Mouse (Mus musculus) MEL (cell line): Measurements from ENCODE around the gene Bri3bp. TPM values are rescaled to one million over a fixed set of nuclear protein-coding genes. Genes with fewer than 3 reads are reported as not detected.
"Not testable (repeated sequence)": the region's sequence is repeated elsewhere in the genome, so short reads cannot be mapped to it uniquely, and the experiment has no call there.

ENCODE experiments used
- DNase-seq: peaks from one replicate; pipeline ENCODE4 v3.0.0; 2011; ENCODE audit warnings: low read depth, low spot score
- H3K27ac ChIP-seq: 2 replicates; pipeline ENCODE4 v1.5.1; 2012; ENCODE audit warnings: low read depth, mild to moderate bottlenecking, control low read depth, low read length, moderate library complexity; ENCODE audit not compliant: control insufficient read depth
- H3K27me3 ChIP-seq, 2 experiments: fragments of 150-350 bp in 1 of 2; sonication (generic) in 1 of 2; 2 replicates each; pipeline ENCODE4 v1.6.1; 2012; ENCODE audit warnings: low read length in 2 of 2, mild to moderate bottlenecking in 2 of 2, improper control_type of control experiment in 1 of 2, moderate library complexity in 1 of 2; ENCODE audit not compliant: insufficient read depth in 2 of 2, control insufficient read depth in 1 of 2
- H3K36me3 ChIP-seq, 2 experiments: 2 replicates each; pipeline ENCODE4 v1.6.1; 2012 to 2014; ENCODE audit warnings: low read length in 2 of 2, improper control_type of control experiment in 1 of 2, inconsistent platforms in 1 of 2, mild to moderate bottlenecking in 1 of 2; ENCODE audit not compliant: insufficient read depth in 2 of 2, control insufficient read depth in 1 of 2
- H3K4me1 ChIP-seq, 2 experiments: fragments of 150-350 bp in 1 of 2; sonication (generic) in 1 of 2; 2 replicates each; pipeline ENCODE4 v1.6.1; 2012; ENCODE audit warnings: low read length in 2 of 2, improper control_type of control experiment in 1 of 2, mild to moderate bottlenecking in 1 of 2; ENCODE audit not compliant: insufficient read depth in 2 of 2, control insufficient read depth in 1 of 2
- H3K4me3 ChIP-seq, 2 experiments: fragments of 150-350 bp in 1 of 2; sonication (generic) in 1 of 2; 2 replicates each; pipeline ENCODE4 v1.5.1; 2012; ENCODE audit warnings: low read depth in 2 of 2, low read length in 2 of 2, mild to moderate bottlenecking in 2 of 2, moderate library complexity in 2 of 2, control low read depth in 1 of 2, improper control_type of control experiment in 1 of 2; ENCODE audit not compliant: control insufficient read depth in 1 of 2, insufficient read depth in 1 of 2
- H3K79me2 ChIP-seq: 2 replicates; pipeline ENCODE4 v1.6.1; 2012; ENCODE audit warnings: mild to moderate bottlenecking, low read length, moderate library complexity; ENCODE audit not compliant: control insufficient read depth, poor library complexity, insufficient read depth
- H3K9ac ChIP-seq: 2 replicates; pipeline ENCODE4 v1.6.1; 2012; ENCODE audit warnings: low read depth, mild to moderate bottlenecking, control low read depth, low read length, moderate library complexity; ENCODE audit not compliant: control insufficient read depth, poor library complexity, severe bottlenecking
- H3K9me3 ChIP-seq: fragments of 150-350 bp; sonication (generic); replicated peaks from 2 replicates; pipeline ENCODE4 v1.6.1; 2012; ENCODE audit warnings: mild to moderate bottlenecking, low read length, improper control_type of control experiment, moderate library complexity; ENCODE audit not compliant: insufficient read depth
- CHD1 ChIP-seq: IDR thresholded peaks from 2 replicates; pipeline ENCODE4 v1.6.1; 2012; ENCODE audit warnings: low read depth, mild to moderate bottlenecking, inconsistent platforms, low read length, improper control_type of control experiment
- CHD2 ChIP-seq: IDR thresholded peaks from 2 replicates; pipeline ENCODE4 v1.6.1; 2011; ENCODE audit warnings: low read length, improper control_type of control experiment
- CTCF ChIP-seq, 3 experiments: IDR thresholded peaks in 2 of 3; conservative IDR thresholded peaks in 1 of 3; 2 replicates each; pipeline ENCODE4 v1.5.1; 2011 to 2012; ENCODE audit warnings: low read length in 3 of 3, low read depth in 2 of 3, mild to moderate bottlenecking in 2 of 3, improper control_type of control experiment in 1 of 3, inconsistent platforms in 1 of 3, mixed read lengths in 1 of 3, moderate library complexity in 1 of 3; ENCODE audit not compliant: control insufficient read depth in 1 of 3, insufficient read depth in 1 of 3, poor library complexity in 1 of 3, severe bottlenecking in 1 of 3
- E2F4 ChIP-seq: IDR thresholded peaks from 2 replicates; pipeline ENCODE4 v1.6.1; 2011; ENCODE audit warnings: low read depth, low read length, improper control_type of control experiment, borderline replicate concordance
- EP300 ChIP-seq, 2 experiments: IDR thresholded peaks; 2 replicates each; pipeline ENCODE4 v1.6.1; 2011; ENCODE audit warnings: improper control_type of control experiment in 2 of 2, low read length in 2 of 2, low read depth in 1 of 2, mild to moderate bottlenecking in 1 of 2
- GABPA ChIP-seq: IDR thresholded peaks from 2 replicates; pipeline ENCODE4 v1.6.1; 2012; ENCODE audit warnings: low read depth, mild to moderate bottlenecking, inconsistent platforms, low read length, improper control_type of control experiment, moderate library complexity
- GATA1 ChIP-seq: IDR thresholded peaks from 2 replicates; pipeline ENCODE4 v1.6.1; 2011; ENCODE audit warnings: low read depth, low read length, improper control_type of control experiment
- HCFC1 ChIP-seq: IDR thresholded peaks from 2 replicates; pipeline ENCODE4 v1.6.1; 2012; ENCODE audit warnings: low read depth, mild to moderate bottlenecking, inconsistent platforms, low read length, improper control_type of control experiment, moderate library complexity
- JUND ChIP-seq: IDR thresholded peaks from 2 replicates; pipeline ENCODE4 v1.6.1; 2011; ENCODE audit warnings: low read depth, mild to moderate bottlenecking, improper control_type of control experiment, low read length
- KAT2A ChIP-seq: conservative IDR thresholded peaks from 2 replicates; pipeline ENCODE4 v1.6.1; 2012; ENCODE audit warnings: low read depth, low read length, improper control_type of control experiment, inconsistent platforms
- MAFK ChIP-seq: IDR thresholded peaks from 2 replicates; pipeline ENCODE4 v1.6.1; 2011; ENCODE audit warnings: low read depth, mild to moderate bottlenecking, low read length, improper control_type of control experiment, borderline replicate concordance
- MAX ChIP-seq: IDR thresholded peaks from 2 replicates; pipeline ENCODE4 v1.6.1; 2011; ENCODE audit warnings: low read length, improper control_type of control experiment
- MAZ ChIP-seq: IDR thresholded peaks from 2 replicates; pipeline ENCODE4 v1.6.1; 2012; ENCODE audit warnings: low read depth, mild to moderate bottlenecking, inconsistent platforms, low read length, improper control_type of control experiment
- MXI1 ChIP-seq: IDR thresholded peaks from 2 replicates; pipeline ENCODE4 v1.6.1; 2011; ENCODE audit warnings: mild to moderate bottlenecking, low read depth, low read length, improper control_type of control experiment
- MYC ChIP-seq: IDR thresholded peaks from 2 replicates; pipeline ENCODE4 v1.6.1; 2011; ENCODE audit warnings: low read depth, mild to moderate bottlenecking, low read length, improper control_type of control experiment, moderate library complexity
- NELFE ChIP-seq: IDR thresholded peaks from 2 replicates; pipeline ENCODE4 v1.6.1; 2011; ENCODE audit warnings: low read depth, low read length, improper control_type of control experiment
- NRF1 ChIP-seq: IDR thresholded peaks from 2 replicates; pipeline ENCODE4 v1.6.1; 2014; ENCODE audit warnings: low read depth, mild to moderate bottlenecking, inconsistent platforms, low read length, improper control_type of control experiment, moderate library complexity; ENCODE audit not compliant: poor library complexity, insufficient read depth, severe bottlenecking
- POLR2A ChIP-seq, 2 experiments: IDR thresholded peaks; 2 replicates each; pipeline ENCODE4 v1.6.1; 2011 to 2012; ENCODE audit warnings: low read length in 2 of 2, mild to moderate bottlenecking in 2 of 2, control low read depth in 1 of 2, improper control_type of control experiment in 1 of 2, low read depth in 1 of 2, moderate library complexity in 1 of 2; ENCODE audit not compliant: control insufficient read depth in 1 of 2, insufficient read depth in 1 of 2, poor library complexity in 1 of 2
- POLR2AphosphoS5 ChIP-seq: IDR thresholded peaks from 2 replicates; pipeline ENCODE4 v1.6.1; 2012; ENCODE audit warnings: low read depth, borderline replicate concordance, mild to moderate bottlenecking, inconsistent platforms, low read length, moderate library complexity, mixed read lengths
- RCOR1 ChIP-seq: IDR thresholded peaks from 2 replicates; pipeline ENCODE4 v1.6.1; 2012; ENCODE audit warnings: low read depth, mild to moderate bottlenecking, inconsistent platforms, low read length, improper control_type of control experiment
- SIN3A ChIP-seq: IDR thresholded peaks from 2 replicates; pipeline ENCODE4 v1.6.1; 2012; ENCODE audit warnings: low read length, improper control_type of control experiment, inconsistent platforms
- SMC3 ChIP-seq: IDR thresholded peaks from 2 replicates; pipeline ENCODE4 v1.6.1; 2011; ENCODE audit warnings: low read depth, low read length, improper control_type of control experiment
- TAL1 ChIP-seq: IDR thresholded peaks from 2 replicates; pipeline ENCODE4 v1.6.1; 2012; ENCODE audit warnings: mild to moderate bottlenecking, inconsistent platforms, low read length, moderate library complexity, mixed read lengths
- TBP ChIP-seq: IDR thresholded peaks from 2 replicates; pipeline ENCODE4 v1.8.0; 2011; ENCODE audit warnings: low read depth, low read length, improper control_type of control experiment
- TCF12 ChIP-seq: IDR thresholded peaks from 2 replicates; pipeline ENCODE4 v1.6.1; 2014; ENCODE audit warnings: low read depth, mild to moderate bottlenecking, inconsistent platforms, low read length, improper control_type of control experiment, moderate library complexity
- ZC3H11A ChIP-seq: IDR thresholded peaks from 2 replicates; pipeline ENCODE4 v1.6.1; 2012; ENCODE audit warnings: low read depth, mild to moderate bottlenecking, inconsistent platforms, low read length, improper control_type of control experiment
- ZKSCAN1 ChIP-seq: IDR thresholded peaks from 2 replicates; pipeline ENCODE4 v1.6.1; 2012; ENCODE audit warnings: low read depth, mild to moderate bottlenecking, inconsistent platforms, low read length, improper control_type of control experiment, moderate library complexity
- ZMIZ1 ChIP-seq: IDR thresholded peaks from 2 replicates; pipeline ENCODE4 v1.6.1; 2012; ENCODE audit warnings: low read depth, mild to moderate bottlenecking, inconsistent platforms, low read length, improper control_type of control experiment, moderate library complexity
- ZNF384 ChIP-seq: IDR thresholded peaks from 2 replicates; pipeline ENCODE4 v1.6.1; 2012; ENCODE audit warnings: low read depth, mild to moderate bottlenecking, inconsistent platforms, low read length, improper control_type of control experiment
- polyA plus RNA-seq, 2 experiments: library from polyadenylated mRNA; stranded (reverse) in 1 of 2; unstranded in 1 of 2; fragments of >175 nt in 1 of 2; fragments of >200 nt in 1 of 2; gene quantifications; 2 replicates each; pipeline versions ENCODE4 v1.2.1 to v1.2.4; 2012; ENCODE audit warnings: low replicate concordance in 2 of 2, low read depth in 1 of 2; ENCODE audit not compliant: insufficient read length in 2 of 2, insufficient read depth in 1 of 2, missing spikeins in 1 of 2
- total RNA-seq: library from RNA; depleted of rRNA; stranded (reverse); fragments of 300-350 nt; gene quantifications from 2 replicates; pipeline ENCODE4 v1.2.3, GENCODE M21; 2012

Gene Bri3bp
- total and polyA plus RNA-seq, 3 experiments, result 73.7 to 264 (median 87.6) TPM

- Histone ChIP-seq H3K9ac (0 out of 2 replicates have a peak overlapping the region, but pooled peaks have one; percentile 24), H3K79me2 (peaks cover 16% of the 10 kb centered on the region), H3K4me3 (peak overlapping the region; percentile 40 to 69), H3K27ac (peak overlapping the region; percentile 69)
- not testable (repeated sequence) for H3K4me1 ChIP-seq, H3K9me3 ChIP-seq, H3K36me3 ChIP-seq, H3K27me3 ChIP-seq
- peak; percentile 33 to 50 (median 45); a peak in 5 of 6 replicates for TF ChIP-seq CTCF (IDR thresholded peaks at IDR 0.05 in 2 of 3, conservative IDR thresholded peaks at IDR 0.05 in 1 of 3; ENCODE audit: control insufficient read depth in 1 of 3, insufficient read depth in 1 of 3, low read depth in 2 of 3, low read length in 3 of 3, poor library complexity in 1 of 3, severe bottlenecking in 1 of 3)
- 0 out of 2 replicates have a peak, but pooled peaks have one; percentile 11 for TF ChIP-seq ZNF384
- 0 out of 2 replicates have a peak, but pooled peaks have one; percentile 1 for TF ChIP-seq GATA1
- 0 out of 2 replicates have a peak, but pooled peaks have one; percentile 8 for TF ChIP-seq TBP
- DNase-seq, result peak; percentile 69
Observed at GRCm38 (mm10) chr5:125434347-125434746, 7.0 kb upstream of the Bri3bp start.

DNA sequence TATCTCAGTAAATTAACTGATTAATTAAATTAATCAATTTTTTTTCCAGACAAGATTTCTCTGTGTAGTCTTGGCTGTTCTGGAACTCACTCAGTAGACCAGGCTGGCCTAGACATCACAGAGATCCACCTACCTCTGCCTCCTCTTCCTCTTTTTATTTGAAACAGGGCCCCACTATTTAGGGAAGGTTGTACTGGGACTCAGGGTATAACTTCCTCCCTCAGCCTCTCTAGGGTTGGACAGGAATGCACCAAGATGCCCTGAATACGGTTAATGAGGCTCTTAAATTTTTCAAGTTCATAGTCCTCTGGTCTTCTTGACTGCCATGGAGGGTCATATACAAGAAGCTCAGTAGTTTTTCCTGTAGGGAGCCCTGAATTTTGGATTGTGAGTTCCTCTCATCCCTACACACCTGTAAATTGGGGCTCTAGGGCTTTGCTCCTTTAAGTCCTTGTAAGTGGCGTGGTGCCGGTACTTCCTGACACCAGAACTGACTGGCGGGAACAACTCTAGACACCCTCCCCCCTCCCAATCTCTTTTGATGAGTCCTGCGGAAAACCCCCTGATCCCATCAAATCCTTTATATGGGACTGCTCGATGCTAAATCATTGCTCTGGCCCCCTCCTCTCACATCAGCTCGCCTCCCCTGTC lies 660 bp upstream of the Bri3bp start:
- Histone ChIP-seq H3K36me3 (peaks cover 3 to 32% of the 10 kb centered on the region in 2 experiments; a peak in 3 of 4 replicates), H3K79me2 (peaks cover 41% of the 10 kb centered on the region), H3K4me1 (peaks cover 12 to 29% of the 10 kb centered on the region in 2 experiments), H3K9me3 (no peaks in the 10 kb centered on the region), H3K27me3 (no peaks in the 10 kb centered on the region), H3K9ac (peak overlapping the region; percentile 78), H3K4me3 (peak overlapping the region; percentile 73 to 98), H3K27ac (peak overlapping the region; percentile 92)
- TF ChIP-seq NRF1 (no peak), POLR2AphosphoS5 (no peak), CHD2 (no peak), E2F4 (peak; percentile 83; the same call in 1 of the 2 replicates), MAZ (peak; percentile 31; the same call in 1 of the 2 replicates), ZKSCAN1 (no peak), SMC3 (no peak), HCFC1 (peak; percentile 45; the same call in 1 of the 2 replicates), MYC (peak; percentile 58), ZMIZ1 (no peak), TBP (peak; percentile 60; the same call in 1 of the 2 replicates), RCOR1 (peak; percentile 49), JUND (no peak), ZC3H11A (no peak), POLR2A (IDR thresholded peaks at IDR 0.05; ENCODE audit: control insufficient read depth in 1 of 2, insufficient read depth in 1 of 2, low read depth in 1 of 2, low read length in 2 of 2, poor library complexity in 1 of 2) (no peak; a peak in 1 of 4 replicates), NELFE (peak; percentile 42), MAFK (no peak), GABPA (no peak), SIN3A (peak; percentile 49), ZNF384 (no peak), TAL1 (no peak), CHD1 (peak; percentile 34; the same call in 1 of the 2 replicates), EP300 (IDR thresholded peaks at IDR 0.05; ENCODE audit: low read depth in 1 of 2, low read length in 2 of 2) (peak in 1 of 2 experiments; percentile 69; a peak in 3 of 4 replicates), KAT2A (peak; percentile 15; the same call in 1 of the 2 replicates), TCF12 (0 out of 2 replicates have a peak, but pooled peaks have one; percentile 5), MXI1 (no peak), MAX (peak; percentile 40; the same call in 1 of the 2 replicates)
- peak; percentile 87 for DNase-seq
